Mouse (Mus musculus): ENCODE measurements around the gene Mlx.
A peak's percentile ranks its signal among the peaks of the same experiment; 100 is the strongest.

The Mlx gene

GRCm38 (mm10) chr11:101066549-101067412 lies 20.3 kb upstream of the Mlx start:
- peak; percentile 94 for DNase-seq

- peak; percentile 97 for DNase-seq
Measured at GRCm38 (mm10) chr11:101069391-101070188, 17.5 kb upstream of the Mlx start, which contains the start of gene Naglu. Gene Naglu (plus strand): TSS chr11:101070012.

- no peak for DNase-seq
Measured at GRCm38 (mm10) chr11:101070189-101070527, 16.9 kb upstream of the Mlx start.

DNA sequence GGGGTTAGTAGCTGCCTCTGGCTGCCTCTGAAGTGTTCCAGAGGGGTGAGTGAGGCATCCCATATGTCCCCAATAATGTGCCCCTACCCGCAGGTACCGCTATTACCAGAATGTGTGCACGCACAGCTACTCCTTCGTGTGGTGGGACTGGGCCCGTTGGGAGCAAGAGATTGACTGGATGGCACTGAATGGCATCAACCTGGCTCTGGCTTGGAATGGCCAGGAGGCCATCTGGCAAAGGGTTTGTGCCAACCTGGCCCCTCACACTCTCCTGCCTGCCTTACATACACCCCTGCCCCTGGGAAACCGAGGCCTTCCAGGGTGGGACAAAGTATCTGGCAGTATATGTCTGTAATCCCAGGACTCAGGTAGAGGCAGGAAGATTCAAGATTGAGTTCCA lies 16.1 kb upstream of the Mlx start:
- DNase-seq: no peak

DNA sequence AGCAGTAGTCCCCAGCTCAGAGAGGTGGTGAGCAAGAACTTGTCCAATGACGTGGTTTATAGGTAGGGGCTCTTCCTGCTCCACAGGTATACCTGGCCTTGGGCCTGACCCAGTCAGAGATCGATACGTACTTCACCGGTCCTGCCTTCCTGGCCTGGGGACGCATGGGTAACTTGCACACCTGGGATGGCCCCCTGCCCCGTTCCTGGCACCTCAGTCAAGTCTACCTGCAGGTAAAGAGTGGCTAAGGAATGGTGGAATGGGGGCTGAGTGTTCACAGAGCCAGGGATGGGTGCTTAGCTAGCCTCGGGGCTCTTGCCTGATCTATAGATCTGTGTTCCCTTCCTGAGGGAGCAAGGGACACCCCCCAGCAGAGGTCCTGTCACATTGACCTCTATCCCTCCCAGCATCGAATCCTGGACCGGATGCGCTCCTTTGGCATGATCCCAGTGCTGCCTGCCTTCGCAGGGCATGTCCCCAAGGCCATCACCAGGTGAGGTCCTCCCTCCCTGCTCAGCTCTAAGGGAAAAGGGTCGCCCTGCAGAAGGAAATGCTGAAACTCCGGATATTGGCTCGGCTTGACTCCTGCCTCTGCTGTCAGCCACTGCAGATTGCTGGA lies 15.2 kb upstream of the Mlx start:
- DNase-seq: no peak

DNA sequence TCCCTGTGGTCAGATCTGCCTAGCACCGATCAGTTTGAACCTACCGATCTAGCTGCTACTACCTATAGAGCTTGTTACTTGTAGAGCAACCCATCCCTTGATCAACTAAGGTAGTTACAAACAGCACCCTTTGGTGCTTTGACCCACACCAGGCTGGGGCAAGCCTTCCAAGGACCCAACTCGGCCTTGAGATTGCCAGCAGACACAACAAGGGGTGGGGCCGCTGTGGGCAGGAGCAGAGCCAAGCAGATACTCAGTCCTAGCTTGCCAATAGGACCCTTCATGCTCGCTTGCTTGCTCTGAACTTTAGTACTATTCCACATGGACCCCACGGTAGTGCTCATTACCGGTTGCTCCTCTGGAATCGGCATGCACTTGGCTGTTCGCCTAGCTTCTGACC lies 9.0 kb upstream of the Mlx start, which contains the start of gene Hsd17b1:
Hsd17b1 (plus strand) TSS at position 291 of the 400 bp plus-strand sequence.
- no peak for DNase-seq

- DNase-seq: no peak
Measured at GRCm38 (mm10) chr11:101079746-101080145, 7.3 kb upstream of the Mlx start.

DNA sequence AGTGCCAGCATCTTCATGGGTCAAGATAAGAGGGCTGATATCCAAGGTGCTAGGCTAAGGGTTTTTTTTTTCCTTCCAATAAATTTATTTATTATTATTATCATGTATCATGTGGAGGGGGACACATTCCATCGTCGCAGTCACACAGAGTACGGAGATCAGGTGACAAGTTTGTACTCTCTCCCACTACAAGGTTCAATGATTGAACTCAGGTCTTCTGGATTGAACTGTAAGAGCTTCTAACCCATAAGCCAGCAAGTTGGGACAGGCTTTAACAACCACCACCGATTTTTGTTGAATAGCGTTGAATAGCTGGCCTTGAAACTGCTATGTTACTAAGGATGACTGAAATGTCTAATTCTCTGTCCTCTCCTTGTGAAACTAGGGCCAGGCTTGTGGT lies 6.7 kb upstream of the Mlx start:
- DNase-seq: peak; percentile 68

DNA sequence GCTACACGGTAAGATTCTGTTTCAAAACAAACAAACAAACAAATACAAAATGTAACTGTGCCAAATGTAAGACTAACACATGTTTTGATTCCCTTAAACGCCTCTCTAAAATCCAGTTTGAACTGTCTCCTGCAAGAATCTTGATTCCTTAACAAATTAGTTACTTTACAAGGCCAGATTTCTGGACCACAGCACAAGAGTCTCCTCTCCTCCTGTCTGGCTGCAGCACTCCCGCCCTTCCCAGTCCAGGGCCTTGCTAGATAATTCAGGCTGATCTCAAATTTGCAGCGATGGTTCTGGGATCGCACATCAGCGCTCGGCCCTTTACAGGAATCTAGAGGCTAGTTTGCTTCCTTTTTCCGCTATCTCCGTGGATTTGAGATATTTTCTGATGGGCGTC lies 5.4 kb upstream of the Mlx start:
- peak; percentile 50 for DNase-seq

- peak; percentile 88 for DNase-seq
Measured at GRCm38 (mm10) chr11:101082208-101083082, 4.6 kb upstream of the Mlx start, which contains the start of gene Coasy. Gene Coasy (plus strand): TSS chr11:101082565.

- DNase-seq: peak; percentile 86
Measured at GRCm38 (mm10) chr11:101083083-101083697, 3.9 kb upstream of the Mlx start.

DNA sequence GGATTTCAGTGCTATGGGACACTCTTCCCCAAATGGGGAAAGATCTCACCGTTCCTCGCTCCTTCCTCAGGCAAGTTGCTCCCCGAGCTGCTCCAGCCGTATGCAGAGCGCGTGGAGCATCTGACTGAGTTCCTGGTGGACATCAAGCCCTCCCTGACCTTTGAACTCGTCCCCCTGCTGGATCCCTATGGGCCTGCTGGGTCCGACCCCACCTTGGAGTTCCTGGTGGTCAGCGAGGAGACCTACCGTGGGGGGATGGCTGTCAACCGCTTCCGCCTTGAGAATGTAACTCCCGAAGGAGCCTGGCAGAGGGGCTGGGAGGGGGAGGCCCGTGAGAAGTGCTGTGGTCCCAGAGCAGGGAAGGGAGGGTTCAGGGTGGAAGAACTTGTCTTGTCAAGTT lies 2.8 kb upstream of the Mlx start:
- peak; percentile 29 for DNase-seq

GRCm38 (mm10) chr11:101084811-101085210 lies 2.3 kb upstream of the Mlx start:
- peak; percentile 23 for DNase-seq

GRCm38 (mm10) chr11:101085617-101086322 lies 1.3 kb upstream of the Mlx start:
- DNase-seq: peak; percentile 80

DNA sequence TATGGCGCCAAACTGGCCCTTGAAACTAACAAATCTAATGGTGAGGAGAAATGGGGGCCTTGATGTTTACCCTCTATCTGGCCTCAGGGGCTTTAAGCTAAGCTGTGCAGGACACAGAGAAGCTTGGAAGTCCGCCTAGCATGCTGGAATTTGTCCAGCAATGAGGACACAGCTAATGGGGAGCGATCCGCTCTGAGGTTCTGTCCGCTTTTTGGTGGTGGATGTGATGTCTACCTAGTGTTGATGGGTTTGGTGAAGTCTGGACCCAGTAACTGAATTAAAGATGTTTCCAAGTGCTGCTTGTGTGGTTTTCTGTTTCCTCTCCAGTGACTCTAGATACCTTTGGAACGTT lies 778 bp upstream of the Mlx start:
- peak; percentile 70 for DNase-seq

GRCm38 (mm10) chr11:101087682-101088055 lies 592 bp downstream of the Mlx start:
- peak; percentile 71 for DNase-seq

DNA sequence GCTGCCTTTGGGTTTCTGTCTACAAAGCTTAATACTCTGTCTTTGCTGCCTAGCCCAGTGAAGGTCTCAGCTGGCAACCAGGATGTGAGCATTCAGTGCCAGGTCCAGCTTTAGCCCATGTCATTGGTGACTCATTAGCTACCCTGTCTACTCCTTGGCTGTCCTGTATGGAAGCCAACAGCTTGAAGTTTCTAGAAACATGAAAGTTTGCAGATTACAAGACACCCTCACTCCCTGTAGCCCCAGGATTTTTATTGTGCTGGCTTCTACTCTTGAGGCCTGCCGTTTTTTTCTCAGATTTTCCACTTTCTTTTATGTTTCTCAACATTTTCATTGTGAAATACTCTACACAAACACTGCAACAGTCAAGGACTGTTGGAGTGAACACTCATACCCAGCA lies 2.9 kb downstream of the Mlx start:
- peak; percentile 29 for DNase-seq

GRCm38 (mm10) chr11:101094930-101095313 lies 7.8 kb downstream of the Mlx start:
- no peak for DNase-seq

DNA sequence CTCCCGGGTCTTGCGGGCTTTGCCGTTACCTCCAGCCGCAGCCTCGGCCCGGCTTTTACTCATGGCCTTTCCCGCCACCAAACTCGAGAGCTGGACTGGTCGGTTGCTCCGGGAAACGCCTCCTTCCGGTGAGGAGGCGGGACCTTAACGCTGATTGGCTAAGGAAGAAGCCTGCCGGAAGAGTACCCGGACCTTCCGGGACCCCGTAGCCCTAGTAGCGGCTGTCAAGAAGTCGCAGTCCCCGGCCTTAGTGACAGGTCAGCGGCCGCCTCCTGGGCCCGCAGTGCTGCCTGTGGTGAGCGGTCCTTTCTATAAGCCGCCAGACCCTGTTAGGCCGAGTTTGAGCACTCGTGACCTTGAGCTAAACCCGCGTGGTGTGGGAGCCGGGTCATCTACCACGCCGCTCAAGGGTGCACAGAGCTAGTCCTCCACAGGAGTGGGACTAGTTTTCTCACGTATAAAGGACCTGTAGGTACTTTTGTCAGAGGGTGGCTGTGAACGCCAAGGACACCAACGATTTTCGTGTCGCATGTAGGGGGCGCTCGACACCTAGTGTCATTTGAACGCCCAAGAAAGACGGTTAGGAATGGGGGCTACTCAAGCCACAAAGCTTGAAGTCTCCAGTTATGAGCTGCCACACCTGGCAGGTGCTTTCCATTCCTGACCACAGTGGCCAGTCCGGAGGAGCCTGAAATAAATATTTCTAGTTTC lies 8.4 kb downstream of the Mlx start, which contains the start of gene Psmc3ip:
Psmc3ip (minus strand) TSS at position 123 of the 711 bp plus-strand sequence.
- DNase-seq: peak; percentile 97

- DNase-seq: no peak
Measured at GRCm38 (mm10) chr11:101098231-101098630, 11.2 kb downstream of the Mlx start.

DNA sequence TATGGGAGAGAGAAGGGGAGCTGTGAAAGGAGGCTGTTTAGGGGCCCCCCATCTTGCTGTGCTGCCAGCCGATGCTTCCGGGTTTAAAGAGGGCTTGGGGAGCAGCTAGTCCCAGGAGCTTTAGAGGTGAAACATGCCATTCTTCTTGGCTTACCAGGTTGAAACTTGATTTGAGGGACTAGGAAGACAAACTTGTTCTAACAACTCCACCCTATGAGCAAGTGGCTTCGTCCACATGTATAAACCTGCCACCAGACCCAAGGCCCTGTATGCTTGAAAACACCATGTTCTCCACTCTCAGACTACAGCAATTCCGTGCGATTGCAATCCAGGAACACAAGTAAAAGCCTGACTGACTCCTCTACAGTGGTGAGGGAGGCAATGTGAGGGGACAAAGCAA lies 15.9 kb downstream of the Mlx start:
- DNase-seq: no peak

Measured in kidney, adult 9 months (tissue).